Mouse (Mus musculus) cerebellum, adult 9-11 months (tissue): ENCODE measurements around the gene Dnajb4.
"Not testable (repeated sequence)": the region's sequence is repeated elsewhere in the genome, so short reads cannot be mapped to it uniquely, and the experiment has no call there.

Experiments used
- DNase-seq: peaks from one replicate; pipeline ENCODE4 v3.0.0; 2022

Dnajb4 gene

DNA sequence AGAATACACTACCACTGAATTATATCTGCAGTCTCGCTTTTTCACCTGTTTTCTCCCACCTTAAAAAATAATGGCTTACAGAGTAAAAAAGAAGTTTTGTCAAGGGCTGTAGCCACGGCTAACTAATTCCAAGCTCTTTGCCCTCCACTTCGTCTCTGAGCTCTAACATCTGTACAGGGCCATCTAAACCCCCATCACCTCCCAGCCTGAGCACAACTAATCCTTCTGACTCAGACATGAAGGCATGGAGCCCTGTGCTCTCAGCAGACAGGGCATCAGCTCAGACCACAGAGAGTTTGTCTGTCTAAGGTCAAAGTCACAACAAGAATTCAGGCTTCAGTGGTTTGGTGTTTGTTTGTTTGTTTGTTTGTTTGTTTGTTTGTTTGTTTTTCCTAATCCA lies 68.0 kb downstream of the Dnajb4 start:
- DNase-seq: no peak

DNA sequence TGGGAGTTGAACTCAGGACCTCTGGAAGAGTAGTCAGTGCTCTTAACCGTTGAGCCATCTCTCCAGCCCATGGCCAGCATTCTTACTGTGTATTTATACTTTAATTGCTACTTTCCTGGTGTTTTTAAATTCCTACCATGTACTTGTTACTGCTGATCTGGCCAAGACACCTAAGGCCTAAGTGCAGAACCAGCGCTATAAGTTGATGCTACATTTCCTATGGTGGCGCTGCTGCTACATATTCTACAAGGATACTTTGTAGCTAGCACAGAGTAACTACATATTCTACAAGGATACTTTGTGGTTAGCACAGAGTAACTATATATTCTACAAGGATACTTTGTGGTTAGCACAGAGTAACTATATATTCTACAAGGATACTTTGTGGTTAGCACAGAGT lies 70.8 kb downstream of the Dnajb4 start:
- not testable (repeated sequence) for DNase-seq

DNA sequence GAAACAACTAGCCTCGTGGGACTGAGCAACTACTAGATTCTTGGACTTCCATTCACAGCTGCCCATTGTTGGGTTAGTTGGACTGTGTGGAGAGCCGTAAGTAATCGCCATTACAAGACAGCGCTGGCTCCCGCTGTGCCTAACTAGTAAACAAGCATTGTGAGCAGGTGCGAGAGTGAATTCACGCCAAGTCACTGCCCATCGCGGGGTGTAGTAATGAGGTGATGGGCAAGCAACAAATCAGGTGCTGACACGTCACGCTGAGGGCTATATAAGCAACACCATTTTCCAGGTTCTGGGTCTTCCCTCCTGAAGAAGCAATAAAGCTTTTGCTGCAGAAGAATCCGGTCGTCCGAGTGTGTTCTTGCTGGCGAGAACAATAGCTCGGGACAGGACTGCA lies 74.0 kb downstream of the Dnajb4 start:
- DNase-seq: not testable (repeated sequence)

GRCm38 (mm10) chr3:152133621-152134020 lies 76.5 kb downstream of the Dnajb4 start:
- DNase-seq: no peak

GRCm38 (mm10) chr3:152130963-152131362 lies 79.1 kb downstream of the Dnajb4 start:
- DNase-seq: no peak

DNA sequence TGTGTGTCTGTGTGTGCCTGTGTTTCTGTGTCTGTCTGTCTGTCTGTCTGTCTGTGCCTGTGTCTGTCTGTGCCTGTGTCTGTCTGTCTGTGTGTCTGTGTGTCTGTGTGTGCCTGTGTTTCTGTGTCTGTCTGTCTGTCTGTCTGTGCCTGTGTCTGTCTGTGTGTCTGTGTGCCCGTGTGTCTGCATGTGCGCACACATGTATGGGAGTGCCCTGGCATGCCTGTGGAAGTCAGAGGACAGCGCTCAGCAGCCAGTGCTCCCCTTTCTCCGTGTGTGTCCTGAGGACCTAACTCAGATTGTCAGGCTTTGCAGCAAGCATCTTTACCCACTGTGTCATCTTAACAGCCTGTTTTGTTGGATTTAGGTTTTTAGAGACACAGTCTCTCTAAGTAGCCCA lies 80.7 kb downstream of the Dnajb4 start:
- not testable (repeated sequence) for DNase-seq

DNA sequence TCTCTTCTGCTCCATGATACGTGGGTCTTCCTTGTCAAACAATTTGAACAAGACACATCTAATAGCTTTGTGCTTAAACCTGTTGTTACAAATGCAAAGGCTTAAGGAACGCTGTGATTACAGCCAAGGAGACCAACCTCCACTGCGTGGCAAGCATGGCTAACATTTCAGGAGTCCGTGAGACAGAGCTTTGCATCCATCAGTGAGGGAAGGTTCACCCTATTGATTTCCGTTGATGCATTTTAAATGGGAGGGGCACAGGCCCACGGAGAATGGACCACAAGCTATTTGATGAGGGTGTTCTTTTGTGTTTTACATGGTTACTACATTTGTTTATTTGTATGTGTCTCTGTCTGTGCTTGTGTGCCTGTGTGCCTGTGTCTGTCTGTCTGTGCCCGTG lies 81.5 kb downstream of the Dnajb4 start:
- no peak for DNase-seq
